Mouse (Mus musculus) lung, adult 2 months (tissue): ENCODE data around the gene Myof.

Experiments
- CTCF ChIP-seq: fragments of 200-500 bp; IDR thresholded peaks from 2 replicates; pipeline ENCODE4 v1.5.1; 2011; ENCODE audit warnings: mild to moderate bottlenecking, low read length, control low read depth; ENCODE audit not compliant: insufficient read depth
- POLR2A ChIP-seq: fragments of 200-500 bp; IDR thresholded peaks from 2 replicates; pipeline ENCODE4 v1.6.1; 2011; ENCODE audit warnings: low read depth, mild to moderate bottlenecking, control low read depth, low read length, borderline replicate concordance; ENCODE audit errors: extremely low read depth

DNA sequence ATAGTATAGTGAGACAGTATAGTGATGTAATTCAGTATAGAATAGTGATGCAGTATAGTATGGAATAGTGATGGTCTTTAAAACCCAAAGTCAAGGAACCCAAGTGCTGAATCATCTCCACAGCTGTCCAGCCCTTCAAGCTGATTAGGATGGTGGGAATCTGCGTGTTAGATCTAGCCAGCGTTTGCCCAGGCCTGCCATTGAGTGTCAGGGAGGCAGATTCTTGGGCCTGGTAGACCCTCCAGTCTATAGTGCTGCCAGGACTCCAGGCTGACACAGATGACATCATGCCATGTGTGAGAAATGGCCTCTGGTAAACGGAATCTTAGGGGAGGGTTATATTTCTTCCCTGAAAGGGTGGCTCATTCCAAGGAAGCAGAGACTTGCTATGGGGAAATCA, 49.1 kb downstream of the Myof start:
- TF ChIP-seq CTCF (no peak), POLR2A (no peak)
